ENCODE assay signal across 13 mouse cellular contexts in genomic region chr1:23674357-23674756, GRCm38 (mm10).
"Had no signal": no experiment of that assay in that cellular context is flagged by ENCODE, and none has a peak within 500 bp of the region (broad histone marks: within the 10 kb centered on the region; RNA-seq: fewer than 3 reads in every experiment).

No protein-coding gene starts in this region.

- H3K27me3 ChIP-seq: liver, embryonic 13.5 days had no signal

- H3K36me3 ChIP-seq: liver, embryonic 13.5 days had no signal

- H3K9ac ChIP-seq: liver, embryonic 13.5 days; liver, postnatal 0 days had no signal

- H3K4me1 ChIP-seq: liver, embryonic 13.5 days had no signal

- ATAC-seq: liver, postnatal 0 days had no signal

- DNase-seq: kidney, adult 11 months; kidney, adult 9 months; kidney, postnatal 36 days; layer of hippocampus, adult 9-11 months; layer of hippocampus, postnatal 36 days; liver; liver, embryonic 13.5 days; liver, postnatal 0 days; right cerebral cortex, postnatal 4 days; spleen, adult 18-20 months; thymus, adult 18-20 months; thymus, postnatal 14 days had no signal

- H3K27ac ChIP-seq: kidney, postnatal 0 days; liver, embryonic 13.5 days had no signal

- H3K4me2 ChIP-seq: liver, embryonic 13.5 days had no signal

- H3K4me3 ChIP-seq: liver, embryonic 13.5 days had no signal

- H3K9me3 ChIP-seq: liver, embryonic 13.5 days had no signal
